Mouse (Mus musculus): ENCODE measurements at regions not wholly inside any gene's neighbourhood (a gene's known extent, or its start where the extent isn't known, plus 50 kb on each side); places are given as distances from the start of the nearest gene placed in this dataset.

DNA sequence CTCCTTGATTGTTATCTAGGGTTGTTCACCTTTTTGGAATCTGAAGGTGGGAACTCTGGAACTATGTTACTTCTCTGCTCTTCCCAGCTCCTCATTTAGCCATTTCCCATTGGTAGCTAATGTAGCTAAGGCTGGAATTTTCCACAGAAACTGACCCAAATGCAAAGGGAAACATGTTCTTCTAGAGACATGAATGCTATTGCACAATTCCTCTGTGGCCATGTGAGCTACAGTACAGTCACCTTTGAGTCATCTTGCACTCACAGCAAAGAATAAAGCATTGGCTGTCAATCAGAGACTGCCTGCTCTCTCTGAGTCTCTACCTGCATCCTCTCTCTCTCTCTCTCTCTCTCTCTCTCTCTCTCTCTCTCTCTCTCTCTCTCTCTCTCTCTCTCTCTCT, 378.1 kb downstream of the Dcdc2c start:
- Histone ChIP-seq H3K4me1 (no peaks in the 10 kb centered on the region), H3K4me3 (no peak overlapping the region), H3K27me3 (replicated peaks) (no peaks in the 10 kb centered on the region), H3K4me2 (no peak overlapping the region), H3K36me3 (no peaks in the 10 kb centered on the region), H3K9ac (no peak overlapping the region), H3K27ac (no peak overlapping the region), H3K9me3 (replicated peaks) (no peaks in the 10 kb centered on the region)
- ATAC-seq: no peak

DNA sequence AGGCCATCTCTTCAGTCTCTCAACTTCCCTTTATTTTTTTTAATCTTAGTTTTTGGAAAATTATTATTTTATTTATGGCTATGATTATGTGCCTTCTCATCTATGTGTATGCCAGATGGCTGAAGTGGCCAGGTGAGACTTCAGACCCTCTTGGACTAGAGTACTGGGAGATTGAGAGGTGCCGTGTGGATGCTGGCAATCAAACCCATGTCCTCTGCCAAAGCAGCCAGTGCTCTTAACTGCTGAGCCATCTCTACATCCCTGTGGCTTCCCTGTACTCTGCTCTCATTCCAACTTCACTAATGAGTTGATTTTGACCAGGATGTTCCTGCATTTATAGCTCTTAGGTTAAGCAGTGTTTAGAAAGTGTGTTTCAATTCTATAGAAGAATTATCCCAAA, 393.4 kb downstream of the Dcdc2c start:
- H3K4me3 ChIP-seq: no peak overlapping the region
- no peaks in the 10 kb centered on the region for H3K9me3 ChIP-seq (replicated peaks)
- H3K4me2 ChIP-seq: no peak overlapping the region
- H3K9ac ChIP-seq: no peak overlapping the region
- H3K36me3 ChIP-seq: no peaks in the 10 kb centered on the region
- no peaks in the 10 kb centered on the region for H3K4me1 ChIP-seq
- no peak for ATAC-seq
- no peak overlapping the region for H3K27ac ChIP-seq
- no peaks in the 10 kb centered on the region for H3K27me3 ChIP-seq (replicated peaks)
- WGBS (ENCODE audit: insufficient replicate concordance): 65% methylated on average over 1 of the region's 1 CpGs

DNA sequence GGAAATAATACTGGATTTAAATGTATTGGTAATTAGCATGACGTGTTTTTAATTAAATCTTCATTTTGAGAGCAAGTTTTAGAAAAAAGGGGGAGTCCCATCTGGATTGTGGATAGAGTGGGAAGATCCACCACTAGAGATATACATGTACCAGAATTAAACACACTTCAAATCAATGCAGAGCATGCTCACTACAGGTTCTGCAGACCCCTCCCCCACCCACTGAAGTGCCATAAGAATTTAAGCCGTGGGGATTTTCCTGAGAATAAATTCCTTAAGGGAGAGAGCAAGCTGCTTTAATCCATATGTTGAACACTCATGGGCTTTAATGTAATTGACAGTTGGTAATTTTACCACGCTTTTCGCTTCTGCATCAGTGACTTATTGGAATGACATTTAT, 401.4 kb downstream of the Dcdc2c start:
- H3K4me3 ChIP-seq: no peak overlapping the region
- WGBS (ENCODE audit: insufficient replicate concordance): 62% methylated on average over 4 of the region's 4 CpGs
- H3K36me3 ChIP-seq: no peaks in the 10 kb centered on the region
- H3K9me3 ChIP-seq (replicated peaks): no peaks in the 10 kb centered on the region
- H3K4me2 ChIP-seq: no peak overlapping the region
- no peaks in the 10 kb centered on the region for H3K4me1 ChIP-seq
- H3K27me3 ChIP-seq (replicated peaks): no peaks in the 10 kb centered on the region
- no peak overlapping the region for H3K27ac ChIP-seq
- no peak for ATAC-seq
- H3K9ac ChIP-seq: no peak overlapping the region

DNA sequence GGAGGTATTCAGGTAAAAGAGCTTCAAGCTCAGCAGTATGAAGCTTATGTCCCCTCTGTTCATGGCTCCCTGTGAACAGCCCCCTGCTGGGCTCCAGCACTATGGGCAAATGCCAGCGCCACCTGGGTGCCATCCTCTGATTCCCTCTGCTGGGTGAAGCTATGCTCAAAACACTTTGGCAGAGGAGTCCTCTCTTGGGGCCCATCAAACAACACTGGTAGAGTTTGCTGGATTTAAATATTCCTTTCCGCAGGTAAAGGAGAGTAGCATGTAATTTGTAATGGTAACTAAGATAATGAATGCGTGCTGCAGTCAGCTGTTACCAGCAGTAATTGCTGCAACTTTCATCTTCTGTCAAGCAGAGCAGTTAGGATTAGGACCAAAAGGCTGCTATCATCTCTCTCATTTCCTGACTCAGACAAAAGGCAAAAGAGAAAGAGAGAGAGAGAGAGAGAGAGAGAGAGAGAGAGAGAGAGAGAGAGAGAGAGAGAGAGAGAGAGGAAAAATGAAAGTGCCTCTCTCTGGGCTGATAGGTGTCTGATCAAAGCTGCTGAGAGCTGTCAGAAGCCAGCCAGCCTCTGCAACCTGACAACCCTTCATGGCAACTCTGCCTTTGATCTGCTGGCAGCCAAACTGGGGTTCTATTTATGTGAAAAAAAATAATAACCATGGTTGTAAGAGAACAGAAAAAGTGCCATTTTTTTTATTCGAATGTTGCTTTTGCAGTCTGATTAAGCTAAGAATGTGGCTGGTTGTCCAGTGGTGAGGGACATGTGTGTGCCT, 416.2 kb downstream of the Dcdc2c start:
- no peak overlapping the region for H3K4me3 ChIP-seq
- no peaks in the 10 kb centered on the region for H3K4me1 ChIP-seq
- no peak overlapping the region for H3K4me2 ChIP-seq
- no peak for ATAC-seq
- WGBS (ENCODE audit: insufficient replicate concordance): 59% methylated on average over 4 of the region's 4 CpGs
- H3K9ac ChIP-seq: no peak overlapping the region
- no peaks in the 10 kb centered on the region for H3K27me3 ChIP-seq (replicated peaks)
- no peak overlapping the region for H3K27ac ChIP-seq
- no peaks in the 10 kb centered on the region for H3K36me3 ChIP-seq
- no peaks in the 10 kb centered on the region for H3K9me3 ChIP-seq (replicated peaks)

DNA sequence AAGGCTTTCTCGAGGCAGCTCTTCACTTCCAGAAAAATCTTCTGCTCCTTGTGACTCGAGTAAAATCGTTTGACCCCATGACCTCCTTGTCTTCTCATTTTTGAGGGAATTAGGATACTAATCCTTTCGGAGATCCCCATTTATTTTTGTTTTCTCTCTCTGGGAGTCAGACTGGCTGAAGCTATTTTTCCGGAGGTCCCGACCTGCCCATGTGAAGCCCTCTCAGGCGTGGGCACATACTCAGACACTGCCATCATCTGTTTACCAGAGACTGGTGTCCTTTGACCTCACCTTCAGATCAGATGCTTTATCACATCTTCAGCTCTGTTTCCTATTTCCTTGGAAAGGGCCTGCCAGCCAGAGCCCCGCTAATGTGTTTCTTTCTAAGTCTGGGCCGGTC, 429.4 kb downstream of the Dcdc2c start:
- H3K9me3 ChIP-seq (replicated peaks): no peaks in the 10 kb centered on the region
- H3K9ac ChIP-seq: no peak overlapping the region
- H3K36me3 ChIP-seq: no peaks in the 10 kb centered on the region
- H3K4me1 ChIP-seq: no peaks in the 10 kb centered on the region
- ATAC-seq: no peak
- H3K4me2 ChIP-seq: no peak overlapping the region
- 43% methylated on average over 9 of the region's 9 CpGs for WGBS (ENCODE audit: insufficient replicate concordance)
- no peak overlapping the region for H3K27ac ChIP-seq
- H3K27me3 ChIP-seq (replicated peaks): no peaks in the 10 kb centered on the region
- no peak overlapping the region for H3K4me3 ChIP-seq

DNA sequence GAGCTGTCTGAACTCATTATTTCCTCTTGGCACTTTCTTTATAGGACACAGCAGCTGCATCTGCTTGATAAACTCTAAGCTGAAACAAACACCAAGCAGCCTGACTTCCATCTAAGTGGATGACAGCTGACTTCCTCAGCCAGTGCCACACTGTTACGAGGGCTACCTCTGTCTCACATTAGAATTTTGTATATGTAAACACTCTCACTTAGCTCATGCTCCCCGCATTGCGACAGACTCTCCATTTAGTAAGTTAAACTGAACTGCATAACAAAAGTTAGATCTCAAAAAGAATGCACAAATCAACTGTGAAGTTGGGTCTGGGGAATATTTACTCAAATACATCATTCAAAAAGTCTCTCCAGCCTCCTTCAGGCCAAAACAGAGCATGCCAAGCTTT, 432.1 kb downstream of the Dcdc2c start:
- no peaks in the 10 kb centered on the region for H3K27me3 ChIP-seq (replicated peaks)
- ATAC-seq: no peak
- WGBS (ENCODE audit: insufficient replicate concordance): 44% methylated on average over 3 of the region's 3 CpGs
- H3K4me3 ChIP-seq: no peak overlapping the region
- no peaks in the 10 kb centered on the region for H3K4me1 ChIP-seq
- H3K27ac ChIP-seq: no peak overlapping the region
- H3K9me3 ChIP-seq (replicated peaks): no peaks in the 10 kb centered on the region
- no peak overlapping the region for H3K9ac ChIP-seq
- H3K4me2 ChIP-seq: no peak overlapping the region
- H3K36me3 ChIP-seq: no peaks in the 10 kb centered on the region

DNA sequence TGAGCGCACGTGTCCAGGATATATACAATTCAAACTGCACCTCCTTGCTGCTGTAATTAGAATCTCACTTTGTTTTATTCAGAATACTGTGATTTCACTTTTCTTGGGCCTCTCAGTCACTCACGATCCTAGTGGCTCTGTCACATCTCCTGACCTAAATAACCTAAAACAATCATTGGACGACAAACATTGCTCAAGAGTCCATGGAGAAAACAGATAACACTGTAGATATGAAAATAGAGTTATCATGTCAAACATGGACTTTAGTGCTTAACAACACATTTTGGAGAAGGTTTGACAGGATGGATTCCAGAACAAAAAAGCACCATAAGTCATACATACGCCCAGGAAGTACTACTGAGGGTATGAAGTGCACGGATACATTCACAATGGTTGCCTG, 461.5 kb downstream of the Dcdc2c start:
- Histone ChIP-seq H3K4me3 (no peak overlapping the region), H3K36me3 (no peaks in the 10 kb centered on the region), H3K9ac (no peak overlapping the region), H3K4me1 (no peaks in the 10 kb centered on the region), H3K4me2 (no peak overlapping the region), H3K27ac (no peak overlapping the region), H3K27me3 (replicated peaks) (no peaks in the 10 kb centered on the region), H3K9me3 (replicated peaks) (no peaks in the 10 kb centered on the region)
- 66% methylated on average over 6 of the region's 6 CpGs for WGBS (ENCODE audit: insufficient replicate concordance)
- no peak for ATAC-seq

DNA sequence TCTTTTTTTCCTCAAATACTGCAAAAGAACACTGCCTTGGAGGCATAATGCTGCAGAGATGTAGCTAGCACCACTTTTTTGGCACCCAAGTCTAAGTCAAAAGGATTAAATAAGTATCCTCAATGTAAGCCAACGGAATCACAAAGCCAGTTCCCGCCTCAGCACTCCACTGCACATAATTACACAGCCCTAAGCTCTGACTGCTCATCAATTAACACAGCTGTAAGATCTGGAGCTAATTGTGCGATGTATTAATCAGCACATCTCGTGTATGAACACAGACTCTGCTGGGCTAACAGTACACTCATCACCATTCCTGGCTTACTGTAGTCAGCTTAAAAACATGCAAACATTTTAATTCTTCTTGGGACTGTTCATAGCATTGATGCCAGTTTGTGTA, 466.7 kb downstream of the Dcdc2c start:
- ATAC-seq: no peak
- Histone ChIP-seq H3K27me3 (replicated peaks) (no peaks in the 10 kb centered on the region), H3K9me3 (replicated peaks) (no peaks in the 10 kb centered on the region), H3K4me2 (no peak overlapping the region), H3K4me1 (no peaks in the 10 kb centered on the region), H3K9ac (no peak overlapping the region), H3K27ac (no peak overlapping the region), H3K4me3 (no peak overlapping the region), H3K36me3 (no peaks in the 10 kb centered on the region)
- 63% methylated on average over 4 of the region's 4 CpGs for WGBS (ENCODE audit: insufficient replicate concordance)

DNA sequence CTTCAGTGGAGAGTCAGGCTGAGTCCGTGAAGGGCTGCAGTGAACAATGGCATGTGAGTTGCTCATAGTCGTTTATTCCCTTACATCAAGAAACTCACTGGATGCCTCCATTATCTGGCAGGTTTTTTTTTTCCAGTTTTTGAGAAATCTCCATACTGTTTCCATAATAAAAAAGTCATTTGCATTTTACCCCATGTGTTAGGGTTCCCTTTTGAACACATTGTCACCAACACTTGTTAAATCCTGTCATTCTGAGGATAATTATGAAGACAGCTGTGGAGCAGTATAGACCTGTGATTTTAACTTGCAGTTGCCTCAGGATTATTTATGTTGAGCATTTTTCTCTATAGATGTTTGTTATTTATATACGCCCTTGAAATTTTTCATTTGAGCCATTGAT, 475.6 kb downstream of the Dcdc2c start:
- H3K4me3 ChIP-seq: no peak overlapping the region
- no peak overlapping the region for H3K9ac ChIP-seq
- no peaks in the 10 kb centered on the region for H3K36me3 ChIP-seq
- no peaks in the 10 kb centered on the region for H3K27me3 ChIP-seq (replicated peaks)
- H3K9me3 ChIP-seq (replicated peaks): no peaks in the 10 kb centered on the region
- no peak for ATAC-seq
- H3K4me2 ChIP-seq: no peak overlapping the region
- WGBS (ENCODE audit: insufficient replicate concordance): 68% methylated on average over 3 of the region's 3 CpGs
- H3K27ac ChIP-seq: no peak overlapping the region
- H3K4me1 ChIP-seq: no peaks in the 10 kb centered on the region

DNA sequence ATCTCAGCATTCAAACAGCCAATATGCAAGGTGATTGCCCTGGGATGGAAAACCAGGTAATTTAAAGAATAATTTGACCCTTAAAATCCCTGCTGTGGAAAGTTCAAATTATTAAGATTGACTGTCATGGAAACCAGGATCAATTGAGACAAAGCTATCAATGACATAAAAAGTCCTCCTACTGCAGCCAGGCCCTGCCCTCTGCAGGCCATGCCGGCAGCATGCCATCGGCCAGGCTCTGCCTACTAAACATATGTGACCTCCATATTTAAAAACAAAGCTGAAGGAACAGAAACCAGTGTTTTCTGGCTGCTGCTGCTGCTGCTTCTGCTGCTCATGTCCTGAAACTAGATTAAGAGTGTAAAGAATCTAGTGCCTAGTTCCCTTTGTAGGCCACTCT, 483.6 kb downstream of the Dcdc2c start:
- no peaks in the 10 kb centered on the region for H3K27me3 ChIP-seq (replicated peaks)
- no peak overlapping the region for H3K4me2 ChIP-seq
- H3K36me3 ChIP-seq: no peaks in the 10 kb centered on the region
- no peak overlapping the region for H3K9ac ChIP-seq
- no peaks in the 10 kb centered on the region for H3K9me3 ChIP-seq (replicated peaks)
- no peaks in the 10 kb centered on the region for H3K4me1 ChIP-seq
- no peak overlapping the region for H3K27ac ChIP-seq
- no peak overlapping the region for H3K4me3 ChIP-seq
- WGBS (ENCODE audit: insufficient replicate concordance): 66% methylated on average over 2 of the region's 2 CpGs
- no peak for ATAC-seq

DNA sequence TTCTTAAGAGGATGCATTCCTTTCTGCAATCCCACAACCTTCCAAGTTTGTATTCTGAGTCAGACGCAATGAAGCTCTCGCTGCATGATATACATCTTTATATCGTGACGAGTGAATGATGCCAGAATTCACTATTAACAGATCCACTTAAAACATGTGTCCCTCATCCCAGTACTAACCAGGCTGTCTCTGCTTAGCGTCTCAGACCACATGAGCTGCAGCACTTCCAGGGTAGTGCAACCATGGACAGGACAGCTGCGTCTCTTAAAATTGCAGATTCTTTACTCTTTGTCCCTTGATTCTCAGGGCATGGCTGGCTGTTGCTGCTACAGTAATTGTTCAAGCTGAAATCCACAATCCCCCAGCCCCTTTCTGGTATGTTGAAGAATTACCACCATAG, 491.9 kb downstream of the Dcdc2c start:
- no peak for ATAC-seq
- H3K9me3 ChIP-seq (replicated peaks): no peaks in the 10 kb centered on the region
- H3K9ac ChIP-seq: no peak overlapping the region
- H3K4me1 ChIP-seq: no peaks in the 10 kb centered on the region
- H3K36me3 ChIP-seq: no peaks in the 10 kb centered on the region
- no peak overlapping the region for H3K4me2 ChIP-seq
- WGBS (ENCODE audit: insufficient replicate concordance): 70% methylated on average over 6 of the region's 6 CpGs
- no peak overlapping the region for H3K4me3 ChIP-seq
- H3K27ac ChIP-seq: no peak overlapping the region
- H3K27me3 ChIP-seq (replicated peaks): no peaks in the 10 kb centered on the region

DNA sequence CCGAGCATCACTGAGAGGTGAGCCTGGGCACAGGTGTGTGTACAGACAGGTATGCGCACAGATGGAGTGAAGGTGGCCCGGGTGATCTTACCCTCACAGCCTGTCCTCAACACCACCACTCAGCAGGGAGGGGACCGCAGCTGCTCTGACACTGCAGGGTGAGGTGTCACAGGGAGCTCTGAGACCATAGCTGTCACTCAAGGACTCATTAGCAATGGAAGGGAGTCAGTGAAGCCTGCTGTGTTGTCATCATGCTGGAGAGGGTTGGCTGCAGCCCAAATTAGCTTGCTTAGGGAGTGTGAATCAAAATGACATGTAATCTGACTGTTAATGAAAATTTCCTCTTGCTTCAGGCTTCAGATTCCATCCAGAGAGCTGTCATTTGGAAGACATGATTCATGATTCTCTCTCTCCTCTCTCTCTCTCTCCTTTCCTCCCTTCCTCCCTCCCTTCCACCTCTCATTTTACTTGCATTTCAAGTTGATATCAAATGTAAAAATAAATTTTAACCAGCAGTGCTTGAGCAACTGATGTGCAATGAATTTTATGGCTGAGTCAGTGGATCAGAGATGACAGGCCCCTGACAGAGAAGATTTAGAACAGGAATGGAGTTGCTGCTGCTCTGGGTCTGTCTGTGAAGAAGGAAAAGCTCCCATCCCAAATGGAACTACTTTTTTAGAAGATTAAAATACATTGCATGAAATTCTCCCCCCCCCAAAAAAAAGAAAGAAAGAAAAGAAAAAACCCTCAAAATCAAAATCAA, 496.5 kb downstream of the Dcdc2c start:
- no peak overlapping the region for H3K4me3 ChIP-seq
- H3K4me1 ChIP-seq: no peaks in the 10 kb centered on the region
- no peak for ATAC-seq
- H3K27me3 ChIP-seq (replicated peaks): no peaks in the 10 kb centered on the region
- H3K9me3 ChIP-seq (replicated peaks): no peaks in the 10 kb centered on the region
- no peak overlapping the region for H3K9ac ChIP-seq
- 43% methylated on average over 4 of the region's 4 CpGs for WGBS (ENCODE audit: insufficient replicate concordance)
- H3K27ac ChIP-seq: no peak overlapping the region
- no peak overlapping the region for H3K4me2 ChIP-seq
- H3K36me3 ChIP-seq: no peaks in the 10 kb centered on the region

DNA sequence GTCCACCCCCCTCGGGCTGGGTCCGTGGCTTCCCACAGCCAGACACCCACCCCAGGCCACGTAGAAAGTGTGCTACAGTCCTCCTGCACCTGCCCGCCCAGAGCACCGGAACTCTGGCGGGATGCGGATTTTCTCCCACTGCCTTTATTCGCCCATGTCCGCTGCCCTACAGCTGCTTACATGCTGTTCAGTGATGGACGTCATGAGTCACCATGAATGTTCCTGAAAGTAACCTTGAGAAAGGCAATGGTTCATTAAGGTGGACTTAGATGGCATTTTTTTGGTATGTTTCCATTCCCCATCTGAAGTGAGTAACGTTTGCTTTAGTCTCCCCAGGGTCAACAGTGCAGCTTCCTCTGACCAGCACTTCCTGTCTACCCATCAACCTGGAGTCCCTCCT, 497.8 kb downstream of the Dcdc2c start:
- WGBS (ENCODE audit: insufficient replicate concordance): 73% methylated on average over 11 of the region's 11 CpGs
- no peak for ATAC-seq

More for the DNA sequence above, 497.8 kb downstream of the Dcdc2c start:
- no peaks in the 10 kb centered on the region for H3K36me3 ChIP-seq
- no peak overlapping the region for H3K4me2 ChIP-seq
- no peaks in the 10 kb centered on the region for H3K27me3 ChIP-seq (replicated peaks)
- no peak overlapping the region for H3K4me3 ChIP-seq
- no peak overlapping the region for H3K27ac ChIP-seq
- no peaks in the 10 kb centered on the region for H3K9me3 ChIP-seq (replicated peaks)
- H3K9ac ChIP-seq: no peak overlapping the region
- H3K4me1 ChIP-seq: no peaks in the 10 kb centered on the region
